Mouse (Mus musculus): ENCODE measurements at regions not wholly inside any gene's neighbourhood (a gene's known extent, or its start where the extent isn't known, plus 50 kb on each side); places are given as distances from the start of the nearest gene placed in this dataset.

- Histone ChIP-seq H3K27me3 (ENCODE audit: control insufficient read depth, insufficient read depth, low read length) (no peaks in the 10 kb centered on the region), H3K9ac (ENCODE audit: low read length) (no peak overlapping the region), H3K4me1 (ENCODE audit: control insufficient read depth, insufficient read depth, low read length) (no peaks in the 10 kb centered on the region), H3K36me3 (ENCODE audit: control insufficient read depth, insufficient read depth) (no peaks in the 10 kb centered on the region), H3K27ac (ENCODE audit: low read length) (no peak overlapping the region), H3K9me3 (replicated peaks; ENCODE audit: control insufficient read depth, low read length) (no peaks in the 10 kb centered on the region), H3K4me3 (ENCODE audit: low read length) (no peak overlapping the region), H3K4me2 (ENCODE audit: low read depth, low read length) (no peak overlapping the region)
- no peak for ATAC-seq (replicated peaks; ENCODE audit: extremely low read depth, insufficient read depth, low FRiP score)
- WGBS = 48% methylated on average over 7 of the region's 7 CpGs
Measured at GRCm38 (mm10) chr7:135923876-135924275, 207.7 kb upstream of the Mki67 start.

DNA sequence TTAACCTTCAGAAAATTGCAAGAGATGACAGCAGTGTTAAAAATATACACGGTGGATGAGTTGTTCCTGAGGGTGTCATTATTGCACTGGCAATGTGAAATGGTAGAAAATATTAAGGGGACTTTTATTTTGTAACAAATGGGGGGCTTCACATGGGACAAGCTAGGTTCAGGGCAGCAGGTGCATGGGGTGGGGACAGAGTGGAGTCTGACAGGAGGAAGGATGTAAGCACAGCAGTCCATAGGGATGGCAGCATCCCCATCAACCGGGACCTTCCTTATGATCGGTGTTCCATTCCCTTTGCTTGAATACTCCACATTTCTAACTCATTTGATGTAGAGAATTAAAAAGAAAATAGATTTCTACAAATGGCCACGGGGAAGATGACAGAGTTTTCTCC is 208.5 kb upstream of the Mki67 start:
- Histone ChIP-seq H3K9ac (ENCODE audit: low read length) (no peak overlapping the region), H3K27me3 (ENCODE audit: control insufficient read depth, insufficient read depth, low read length) (no peaks in the 10 kb centered on the region), H3K9me3 (replicated peaks; ENCODE audit: control insufficient read depth, low read length) (no peaks in the 10 kb centered on the region), H3K4me2 (ENCODE audit: low read depth, low read length) (no peak overlapping the region), H3K36me3 (ENCODE audit: control insufficient read depth, insufficient read depth) (no peaks in the 10 kb centered on the region), H3K27ac (ENCODE audit: low read length) (no peak overlapping the region), H3K4me3 (ENCODE audit: low read length) (no peak overlapping the region), H3K4me1 (ENCODE audit: control insufficient read depth, insufficient read depth, low read length) (no peaks in the 10 kb centered on the region)
- 73% methylated on average over 4 of the region's 4 CpGs for WGBS
- ATAC-seq (replicated peaks; ENCODE audit: extremely low read depth, insufficient read depth, low FRiP score) = no peak

DNA sequence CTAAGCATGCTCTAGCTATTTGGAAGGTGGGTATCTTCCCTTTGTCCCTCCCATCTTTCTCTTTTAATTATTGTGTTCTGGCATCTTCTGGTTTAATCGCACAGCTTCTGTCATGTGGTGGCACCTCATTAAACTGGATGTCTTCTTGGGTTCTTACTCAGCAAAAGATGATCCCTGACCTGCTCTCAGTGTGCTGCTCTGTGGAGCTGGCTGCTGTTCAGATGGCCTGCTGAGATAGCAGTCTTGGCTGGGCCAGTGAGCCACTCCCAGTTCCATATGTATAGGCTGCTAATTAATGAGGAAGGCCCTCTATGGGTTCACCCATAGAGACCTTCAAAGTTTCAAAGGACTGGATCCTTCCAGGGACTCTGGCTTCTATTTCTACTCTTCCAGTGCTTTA is 213.9 kb upstream of the Mki67 start:
- 88% methylated on average over 1 of the region's 1 CpGs for WGBS
- Histone ChIP-seq H3K9ac (ENCODE audit: low read length) (no peak overlapping the region), H3K4me2 (ENCODE audit: low read depth, low read length) (no peak overlapping the region), H3K27ac (ENCODE audit: low read length) (no peak overlapping the region), H3K4me1 (ENCODE audit: control insufficient read depth, insufficient read depth, low read length) (no peaks in the 10 kb centered on the region), H3K36me3 (ENCODE audit: control insufficient read depth, insufficient read depth) (no peaks in the 10 kb centered on the region), H3K4me3 (ENCODE audit: low read length) (no peak overlapping the region), H3K9me3 (replicated peaks; ENCODE audit: control insufficient read depth, low read length) (no peaks in the 10 kb centered on the region; the same call in 1 of the 2 replicates), H3K27me3 (ENCODE audit: control insufficient read depth, insufficient read depth, low read length) (no peaks in the 10 kb centered on the region)
- ATAC-seq (replicated peaks; ENCODE audit: extremely low read depth, insufficient read depth, low FRiP score) = no peak

- H3K27me3 ChIP-seq (ENCODE audit: control insufficient read depth, insufficient read depth, low read length) = no peaks in the 10 kb centered on the region
- H3K9me3 ChIP-seq (replicated peaks; ENCODE audit: control insufficient read depth, low read length) = no peaks in the 10 kb centered on the region; the same call in 1 of the 2 replicates
- no peaks in the 10 kb centered on the region for H3K36me3 ChIP-seq (ENCODE audit: control insufficient read depth, insufficient read depth)
- H3K4me2 ChIP-seq (ENCODE audit: low read depth, low read length) = no peak overlapping the region
- 71% methylated on average over 5 of the region's 5 CpGs for WGBS
- H3K4me3 ChIP-seq (ENCODE audit: low read length) = no peak overlapping the region
- no peak for ATAC-seq (replicated peaks; ENCODE audit: extremely low read depth, insufficient read depth, low FRiP score)
- no peak overlapping the region for H3K27ac ChIP-seq (ENCODE audit: low read length)
- H3K4me1 ChIP-seq (ENCODE audit: control insufficient read depth, insufficient read depth, low read length) = no peaks in the 10 kb centered on the region
- H3K9ac ChIP-seq (ENCODE audit: low read length) = no peak overlapping the region
Measured at GRCm38 (mm10) chr7:135932595-135933175, 216.5 kb upstream of the Mki67 start.

- ATAC-seq (replicated peaks; ENCODE audit: extremely low read depth, insufficient read depth, low FRiP score) = no peak
- H3K4me1 ChIP-seq (ENCODE audit: control insufficient read depth, insufficient read depth, low read length) = no peaks in the 10 kb centered on the region
- H3K27ac ChIP-seq (ENCODE audit: low read length) = no peak overlapping the region
- H3K4me2 ChIP-seq (ENCODE audit: low read depth, low read length) = no peak overlapping the region
- no peaks in the 10 kb centered on the region for H3K36me3 ChIP-seq (ENCODE audit: control insufficient read depth, insufficient read depth)
- 29% methylated on average over 1 of the region's 1 CpGs for WGBS
- H3K9ac ChIP-seq (ENCODE audit: low read length) = no peak overlapping the region
- H3K27me3 ChIP-seq (ENCODE audit: control insufficient read depth, insufficient read depth, low read length) = no peaks in the 10 kb centered on the region
- H3K4me3 ChIP-seq (ENCODE audit: low read length) = no peak overlapping the region
- no peaks in the 10 kb centered on the region; the same call in 1 of the 2 replicates for H3K9me3 ChIP-seq (replicated peaks; ENCODE audit: control insufficient read depth, low read length)
Measured at GRCm38 (mm10) chr7:135935180-135935579, 219.0 kb upstream of the Mki67 start.

DNA sequence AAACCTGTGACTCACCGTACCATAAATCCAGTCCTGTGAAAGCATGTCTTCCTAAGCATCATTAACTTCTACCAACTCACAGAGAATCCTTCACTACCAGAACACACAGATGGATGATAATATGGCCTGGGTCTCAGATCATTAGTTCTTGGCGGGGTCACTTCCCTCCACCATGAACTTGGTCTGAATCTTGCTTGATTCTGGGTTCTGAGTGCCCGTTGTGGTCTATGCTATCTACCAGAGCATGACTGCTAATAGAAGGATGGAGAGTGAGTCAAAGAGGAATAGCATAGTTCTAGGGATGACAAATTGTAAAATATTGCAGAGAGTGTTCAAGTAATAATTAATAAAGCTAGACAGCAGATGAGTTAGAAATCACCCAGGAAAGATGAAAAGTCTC is 221.3 kb upstream of the Mki67 start:
- ATAC-seq (replicated peaks; ENCODE audit: extremely low read depth, insufficient read depth, low FRiP score) = no peak
- Histone ChIP-seq H3K36me3 (ENCODE audit: control insufficient read depth, insufficient read depth) (no peaks in the 10 kb centered on the region), H3K4me3 (ENCODE audit: low read length) (no peak overlapping the region), H3K9me3 (replicated peaks; ENCODE audit: control insufficient read depth, low read length) (no peaks in the 10 kb centered on the region; the same call in 1 of the 2 replicates), H3K27ac (ENCODE audit: low read length) (no peak overlapping the region), H3K27me3 (ENCODE audit: control insufficient read depth, insufficient read depth, low read length) (no peaks in the 10 kb centered on the region; the same call in 1 of the 2 replicates), H3K9ac (ENCODE audit: low read length) (no peak overlapping the region), H3K4me2 (ENCODE audit: low read depth, low read length) (no peak overlapping the region), H3K4me1 (ENCODE audit: control insufficient read depth, insufficient read depth, low read length) (no peaks in the 10 kb centered on the region)
- WGBS = 77% methylated on average over 3 of the region's 3 CpGs

- H3K36me3 ChIP-seq (ENCODE audit: control insufficient read depth, insufficient read depth) = no peaks in the 10 kb centered on the region
- no peaks in the 10 kb centered on the region for H3K4me1 ChIP-seq (ENCODE audit: control insufficient read depth, insufficient read depth, low read length)
- no peak overlapping the region for H3K27ac ChIP-seq (ENCODE audit: low read length)
- no peak overlapping the region for H3K4me3 ChIP-seq (ENCODE audit: low read length)
- no peaks in the 10 kb centered on the region; the same call in 1 of the 2 replicates for H3K9me3 ChIP-seq (replicated peaks; ENCODE audit: control insufficient read depth, low read length)
- H3K27me3 ChIP-seq (ENCODE audit: control insufficient read depth, insufficient read depth, low read length) = no peaks in the 10 kb centered on the region; the same call in 1 of the 2 replicates
- H3K9ac ChIP-seq (ENCODE audit: low read length) = no peak overlapping the region
- H3K4me2 ChIP-seq (ENCODE audit: low read depth, low read length) = no peak overlapping the region
- no peak for ATAC-seq (replicated peaks; ENCODE audit: extremely low read depth, insufficient read depth, low FRiP score)
- 78% methylated on average over 5 of the region's 5 CpGs for WGBS
Measured at GRCm38 (mm10) chr7:135939341-135939740, 223.2 kb upstream of the Mki67 start.

DNA sequence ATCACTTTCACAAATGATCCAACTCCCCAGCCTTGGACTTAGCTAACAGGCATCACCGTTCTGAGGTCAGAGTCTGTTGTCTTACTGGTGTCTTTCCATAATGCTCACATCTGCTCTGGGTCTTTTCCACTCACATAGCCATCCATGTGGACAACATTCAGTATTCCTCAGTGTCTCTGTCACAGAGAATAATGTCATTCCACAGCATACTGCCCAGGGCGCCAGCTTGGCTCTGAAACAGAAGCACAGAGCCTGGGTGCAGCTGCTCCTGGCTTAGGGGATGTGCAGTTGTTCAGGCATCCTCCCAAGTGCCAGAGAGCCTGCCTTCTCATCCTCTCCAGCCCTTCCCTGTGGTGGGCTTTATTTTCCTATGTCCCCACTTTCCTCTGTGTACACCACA is 226.7 kb upstream of the Mki67 start:
- WGBS = 78% methylated on average over 2 of the region's 2 CpGs
- H3K4me1 ChIP-seq (ENCODE audit: control insufficient read depth, insufficient read depth, low read length) = no peaks in the 10 kb centered on the region
- ATAC-seq (replicated peaks; ENCODE audit: extremely low read depth, insufficient read depth, low FRiP score) = no peak

GRCm38 (mm10) chr7:135946071-135946646 is 230.0 kb upstream of the Mki67 start:
- H3K27ac ChIP-seq (ENCODE audit: low read length) = no peak overlapping the region
- H3K9ac ChIP-seq (ENCODE audit: low read length) = no peak overlapping the region
- H3K4me2 ChIP-seq (ENCODE audit: low read depth, low read length) = no peak overlapping the region
- no peaks in the 10 kb centered on the region for H3K9me3 ChIP-seq (replicated peaks; ENCODE audit: control insufficient read depth, low read length)
- H3K27me3 ChIP-seq (ENCODE audit: control insufficient read depth, insufficient read depth, low read length) = no peaks in the 10 kb centered on the region; the same call in 1 of the 2 replicates
- no peaks in the 10 kb centered on the region for H3K36me3 ChIP-seq (ENCODE audit: control insufficient read depth, insufficient read depth)
- H3K4me1 ChIP-seq (ENCODE audit: control insufficient read depth, insufficient read depth, low read length) = no peaks in the 10 kb centered on the region
- WGBS = 75% methylated on average over 5 of the region's 5 CpGs
- no peak for ATAC-seq (replicated peaks; ENCODE audit: extremely low read depth, insufficient read depth, low FRiP score)
- no peak overlapping the region for H3K4me3 ChIP-seq (ENCODE audit: low read length)

More for the DNA sequence above, 226.7 kb upstream of the Mki67 start:
- Histone ChIP-seq H3K27ac (ENCODE audit: low read length) (no peak overlapping the region), H3K4me2 (ENCODE audit: low read depth, low read length) (no peak overlapping the region), H3K9ac (ENCODE audit: low read length) (no peak overlapping the region), H3K4me3 (ENCODE audit: low read length) (no peak overlapping the region), H3K27me3 (ENCODE audit: control insufficient read depth, insufficient read depth, low read length) (no peaks in the 10 kb centered on the region; the same call in 1 of the 2 replicates), H3K36me3 (ENCODE audit: control insufficient read depth, insufficient read depth) (no peaks in the 10 kb centered on the region), H3K9me3 (replicated peaks; ENCODE audit: control insufficient read depth, low read length) (no peaks in the 10 kb centered on the region)
